Mouse (Mus musculus) embryonic stem cell, embryonic (primary cell): ENCODE data around the gene 2410004P03Rik.

Experiments
- CTCF ChIA-PET, 4 experiments: fragments of 300-600 bp in 2 of 4; fragments of 350-600 bp in 2 of 4; sonication (Branson Sonifier 250); formaldehyde crosslinking; loops; one replicate each; lab custom pipeline; 2022; ENCODE audit warnings: inconsistent platforms in 2 of 4; lab: Charles Lee
- POLR2A ChIA-PET, 4 experiments: fragments of 300-600 bp in 2 of 4; fragments of 350-600 bp in 2 of 4; sonication (Branson Sonifier 250); formaldehyde crosslinking; loops; one replicate each; lab custom pipeline; 2022; ENCODE audit warnings: antibody characterized with exemption in 4 of 4, inconsistent platforms in 1 of 4; lab: Charles Lee

2410004P03Rik gene

DNA sequence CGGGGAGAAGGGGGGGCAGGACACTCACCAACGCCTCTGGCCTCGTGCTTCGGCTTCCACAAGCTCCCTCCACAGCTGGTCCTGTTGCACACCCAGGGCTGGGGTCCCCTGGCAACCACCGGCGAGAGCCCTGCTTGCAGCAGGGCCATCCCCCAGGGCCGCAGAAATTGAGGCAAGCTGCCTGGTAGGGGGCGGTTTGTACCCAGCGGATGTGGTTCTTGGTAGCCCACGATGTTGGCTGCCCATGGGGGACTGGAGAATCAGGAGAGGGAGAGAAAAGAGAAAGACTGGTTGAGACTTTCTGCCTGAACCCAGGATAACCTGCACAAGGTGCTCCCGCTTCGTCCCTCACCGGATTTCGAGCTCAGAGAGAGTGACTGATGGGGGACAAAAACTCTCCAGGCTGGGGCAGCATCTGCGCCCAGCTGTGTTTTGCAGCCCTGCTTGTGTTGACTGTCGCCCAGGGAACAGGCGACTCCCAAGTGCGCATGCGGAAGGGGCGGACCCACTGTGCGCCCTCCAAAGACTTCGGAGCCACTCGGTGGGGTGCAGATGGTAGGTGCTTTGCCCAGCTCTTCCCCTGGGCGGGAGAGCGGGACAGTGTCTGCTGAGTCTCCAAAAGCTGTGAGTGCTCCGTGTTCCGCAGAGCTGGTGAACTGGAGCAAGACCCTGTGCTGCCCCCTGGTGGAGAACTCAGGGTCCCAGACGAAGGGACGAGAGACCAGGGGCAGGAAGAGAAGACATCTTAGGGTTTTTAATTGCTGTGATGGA, at the start of gene 2410004P03Rik:
2410004P03Rik (minus strand) TSS at position 628 of the 771 bp plus-strand sequence.
- POLR2A ChIA-PET, result interaction anchor here (0.6 to 3.8 kb wide), 32 partner anchors 8 to 757 kb away, joined by 3 to 27 read pairs (median 4); partner anchors contain the start of genes Pqlc3 (in 2 of the 4) and Pdia6 (in 1 of the 4)
- CTCF ChIA-PET, result interaction anchor here (0.5 to 3.2 kb wide), 74 partner anchors 8 to 547 kb away, joined by 3 to 44 read pairs (median 4); partner anchors contain the start of genes Pqlc3 (in 4 of the 4), Kcnf1 (in 2 of the 4) and Nol10 (in 1 of the 4)

DNA sequence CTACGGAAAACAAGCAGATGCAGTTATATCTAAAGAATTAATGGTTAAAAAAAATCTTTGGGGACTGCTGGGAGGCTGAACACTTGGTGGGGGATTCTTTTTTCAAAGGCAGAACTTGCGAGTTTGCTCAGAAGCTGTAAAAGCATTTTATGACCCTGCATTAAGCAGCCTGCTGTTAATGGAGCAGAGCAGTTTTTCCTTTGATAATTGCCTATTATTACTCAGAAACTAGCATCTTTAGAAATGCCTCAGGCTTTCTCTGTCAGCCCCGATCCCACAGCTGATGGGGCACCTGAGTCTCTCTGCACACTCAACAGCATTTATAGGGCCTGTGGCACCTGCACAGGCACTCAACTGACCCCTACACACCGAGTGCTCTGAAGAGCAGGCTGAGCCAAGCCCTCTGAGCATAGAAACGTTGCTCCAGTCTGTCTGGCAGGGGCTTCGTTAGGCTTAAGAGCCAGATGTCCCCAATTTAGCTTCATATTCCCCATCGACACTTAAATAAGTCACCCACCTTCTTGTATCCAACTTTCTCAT, 49.7 kb upstream of the 2410004P03Rik start:
- ChIA-PET CTCF (interaction anchor here in 2 of 4 experiments (0.5 to 1.5 kb wide), 4 partner anchors 45 to 196 kb away, joined by 3 to 4 read pairs (median 3); no protein-coding TSS in a partner anchor), POLR2A (interaction anchor here in 1 of 4 experiments (1.3 kb wide), 1 partner anchor 32 kb away, joined by 3 read pairs; no protein-coding TSS in a partner anchor)

DNA sequence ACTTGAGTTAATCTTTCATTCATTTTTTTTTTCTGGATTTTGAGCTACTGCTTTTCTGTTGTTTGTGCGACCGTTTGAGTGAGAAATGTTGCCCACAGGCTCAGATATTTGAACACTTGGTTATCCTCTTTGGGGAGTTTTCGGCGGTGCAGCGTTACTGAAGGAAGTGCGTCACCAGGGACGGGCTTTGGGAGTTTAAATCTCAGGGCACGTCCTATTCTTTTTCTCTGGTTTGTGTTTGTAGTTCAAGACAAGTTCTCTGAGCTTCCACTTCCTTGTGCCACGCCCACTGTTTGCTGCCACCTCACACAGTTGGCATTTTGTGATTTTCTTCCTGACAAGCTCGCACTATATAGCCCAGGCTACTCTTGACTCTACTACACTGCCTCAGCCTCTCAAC, 47.0 kb upstream of the 2410004P03Rik start:
- CTCF ChIA-PET, result no interaction called here

DNA sequence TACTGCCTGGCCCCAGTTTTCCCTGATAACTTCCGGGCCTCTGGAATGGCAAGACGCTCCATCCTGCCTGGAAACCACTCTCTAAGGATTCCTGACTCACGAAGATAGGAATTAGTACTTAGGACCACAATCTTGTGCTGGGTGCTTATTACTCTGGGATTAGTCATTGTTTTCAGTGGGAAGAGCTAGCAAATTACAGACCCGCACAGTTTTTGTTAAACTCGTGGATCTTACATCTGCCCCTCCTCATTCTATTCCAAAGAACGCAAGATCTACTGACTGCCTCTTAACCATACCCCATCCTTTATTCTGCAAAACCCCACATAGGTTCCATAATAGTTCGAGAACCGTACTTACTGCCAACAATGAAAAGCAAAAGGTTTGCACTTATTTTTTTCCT, 45.6 kb upstream of the 2410004P03Rik start:
- ChIA-PET POLR2A (interaction anchor here in 1 of 4 experiments (1.6 kb wide), 1 partner anchor 127 kb away, joined by 3 read pairs; no protein-coding TSS in a partner anchor), CTCF (no interaction called here)

More for the DNA sequence above, 47.0 kb upstream of the 2410004P03Rik start:
- POLR2A ChIA-PET, result interaction anchor here in 2 of 4 experiments (1.1 to 1.6 kb wide), 2 partner anchors 17 to 126 kb away, joined by 3 read pairs; no protein-coding TSS in a partner anchor

DNA sequence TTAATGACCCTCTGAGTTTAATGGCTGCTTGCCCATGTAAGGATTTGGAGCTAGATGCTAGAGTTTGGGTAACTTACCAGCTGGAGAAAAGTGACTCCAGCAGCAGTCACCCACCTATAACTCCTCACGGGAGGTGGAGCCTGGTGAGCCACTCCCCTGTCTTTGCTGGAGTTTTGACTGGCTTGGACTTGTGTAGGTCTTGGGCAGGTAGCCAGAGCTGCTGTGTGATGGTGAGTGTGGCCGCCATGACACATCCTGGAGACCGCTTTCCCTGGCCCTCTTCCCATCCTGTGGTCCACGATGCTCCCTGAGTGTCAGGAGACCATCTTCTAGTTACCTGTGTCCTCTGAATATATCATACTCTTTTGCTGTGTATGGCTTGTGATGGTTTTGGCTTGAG, 44.2 kb upstream of the 2410004P03Rik start:
- POLR2A ChIA-PET, result interaction anchor here in 2 of 4 experiments (0.6 to 0.7 kb wide), 3 partner anchors 86 to 612 kb away, joined by 3 to 4 read pairs (median 3); no protein-coding TSS in a partner anchor
- CTCF ChIA-PET, result interaction anchor here (0.5 to 1.9 kb wide), 7 partner anchors 11 to 199 kb away, joined by 3 to 8 read pairs (median 4); partner anchors contain the start of gene 2410004P03Rik (in 2 of the 4)

DNA sequence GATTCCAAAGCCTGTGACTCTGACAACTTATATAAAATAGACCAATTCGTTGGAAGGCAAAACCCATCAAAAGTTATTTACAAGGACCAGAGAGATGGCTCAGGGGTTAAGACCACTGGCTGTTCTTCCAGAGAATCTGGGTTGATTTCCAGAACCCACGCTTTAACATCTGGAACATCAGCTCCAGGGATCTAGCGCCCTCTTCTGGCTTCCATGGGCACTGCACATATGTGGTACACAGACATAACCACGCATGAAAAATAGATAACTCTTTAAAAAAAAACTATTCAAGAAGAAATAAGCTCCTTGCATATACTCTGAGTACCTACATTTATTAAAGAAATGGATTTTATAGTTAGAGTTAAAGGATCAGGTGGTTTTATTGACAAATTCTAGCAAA, 43.2 kb upstream of the 2410004P03Rik start:
- ChIA-PET CTCF (interaction anchor here (0.6 to 2.0 kb wide), 22 partner anchors 9 to 278 kb away, joined by 3 to 10 read pairs (median 3); partner anchors contain the start of genes 2410004P03Rik (in 2 of the 4) and Kcnf1 (in 1 of the 4)), POLR2A (interaction anchor here in 2 of 4 experiments (0.6 to 1.0 kb wide), 3 partner anchors 31 to 475 kb away, joined by 3 read pairs; no protein-coding TSS in a partner anchor)

DNA sequence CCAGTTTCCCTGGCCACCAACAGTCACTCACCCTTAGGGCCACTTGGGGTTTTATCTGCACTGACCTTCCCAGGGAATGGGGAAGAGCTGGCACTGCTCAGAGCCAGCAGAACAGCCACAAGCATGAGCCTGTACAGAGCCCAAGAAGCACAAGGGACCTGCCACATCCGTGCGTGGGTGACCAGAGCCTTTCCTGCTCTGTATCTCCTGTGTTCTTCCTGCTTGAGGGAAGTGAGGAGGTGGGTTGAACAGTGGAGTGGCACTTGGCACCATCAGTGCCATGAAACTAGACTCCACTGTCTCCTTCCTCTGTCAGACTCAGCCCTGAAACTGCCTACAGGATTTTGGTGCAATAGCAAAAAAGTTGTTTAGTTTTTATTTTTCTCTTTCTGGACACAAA, 41.1 kb upstream of the 2410004P03Rik start:
- ChIA-PET POLR2A (no interaction called here), CTCF (no interaction called here)

DNA sequence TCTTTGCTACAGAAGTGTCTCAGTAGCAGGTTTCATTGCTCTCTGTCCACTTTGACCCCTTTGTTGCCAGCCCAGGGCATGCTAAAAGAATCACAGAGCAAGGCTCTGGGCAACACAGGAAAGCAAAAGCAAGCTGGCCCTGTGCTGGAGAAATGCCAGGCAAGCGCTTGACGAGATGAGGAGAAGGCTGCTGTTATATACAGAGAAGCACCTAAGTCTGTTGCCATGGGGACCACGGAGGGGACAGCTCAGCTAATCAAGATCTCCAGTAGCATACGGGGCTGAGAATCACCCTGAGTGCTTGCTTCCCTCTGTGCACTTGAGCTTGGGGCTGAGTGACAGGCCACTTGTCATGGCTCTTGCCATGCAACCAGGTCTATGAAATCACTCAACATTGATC, 39.5 kb upstream of the 2410004P03Rik start:
- CTCF ChIA-PET, result interaction anchor here in 1 of 4 experiments (2.2 kb wide), 1 partner anchor 171 kb away, joined by 7 read pairs; no protein-coding TSS in a partner anchor
- POLR2A ChIA-PET, result interaction anchor here in 1 of 4 experiments (1.1 kb wide), 1 partner anchor 40 kb away, joined by 3 read pairs; no protein-coding TSS in a partner anchor

DNA sequence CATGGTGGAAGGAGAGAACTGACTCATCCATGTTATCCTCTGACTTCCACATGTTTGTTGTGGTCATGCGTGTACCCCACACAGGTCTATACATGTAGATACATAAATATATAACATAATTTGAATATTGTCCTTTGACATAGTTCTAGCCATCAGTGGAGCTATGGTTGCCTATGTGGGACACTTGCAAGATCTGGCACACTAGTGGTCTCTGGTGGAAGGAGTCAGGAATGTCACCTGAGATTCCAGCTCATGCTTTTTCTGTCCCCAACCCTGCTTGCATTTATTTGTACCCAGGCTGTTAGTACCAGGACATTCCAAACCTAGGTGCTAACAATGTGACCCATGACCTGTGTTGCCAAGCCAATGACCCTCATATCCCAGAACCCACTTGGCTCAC, 38.3 kb upstream of the 2410004P03Rik start:
- CTCF ChIA-PET, result interaction anchor here in 2 of 4 experiments (0.6 to 2.2 kb wide), 3 partner anchors 56 to 172 kb away, joined by 3 to 7 read pairs (median 3); no protein-coding TSS in a partner anchor

DNA sequence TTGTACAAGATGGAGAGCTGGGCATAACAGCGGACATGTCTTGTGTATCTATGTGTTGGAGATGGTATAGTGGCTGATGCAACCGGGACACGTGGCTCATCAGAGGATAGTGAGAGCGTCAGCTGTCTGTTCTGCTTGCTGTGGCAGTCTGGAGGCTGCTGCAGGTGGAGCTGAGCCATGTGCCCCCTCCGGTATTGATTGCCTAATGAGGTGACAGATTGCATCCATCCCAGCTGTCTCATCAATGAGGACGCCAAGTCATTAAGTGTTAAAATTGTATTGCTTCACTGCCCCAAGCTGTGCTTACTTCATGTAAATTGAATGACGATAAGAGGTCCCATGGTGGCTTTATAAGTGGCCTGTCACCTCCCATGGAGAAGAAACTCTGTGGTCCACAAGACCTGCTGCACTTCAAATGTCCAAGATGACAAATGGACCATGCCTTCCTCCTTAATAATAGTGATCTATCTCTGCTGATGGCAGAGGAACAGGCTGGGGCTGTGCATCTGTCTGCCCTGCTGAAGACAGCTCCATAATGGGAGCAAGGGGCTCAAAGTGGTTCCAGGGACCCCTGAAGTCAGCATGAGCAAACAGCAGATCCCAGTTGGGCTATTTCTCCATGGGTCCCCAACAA, 37.6 kb upstream of the 2410004P03Rik start:
- POLR2A ChIA-PET, result interaction anchor here in 1 of 4 experiments (0.6 kb wide), 1 partner anchor 154 kb away, joined by 3 read pairs; no protein-coding TSS in a partner anchor
- CTCF ChIA-PET, result interaction anchor here in 2 of 4 experiments (0.9 to 2.2 kb wide), 4 partner anchors 127 to 207 kb away, joined by 3 to 7 read pairs (median 3); partner anchors contain the start of gene Kcnf1 (in 1 of the 2)

More for the DNA sequence above, 38.3 kb upstream of the 2410004P03Rik start:
- POLR2A ChIA-PET, result no interaction called here

DNA sequence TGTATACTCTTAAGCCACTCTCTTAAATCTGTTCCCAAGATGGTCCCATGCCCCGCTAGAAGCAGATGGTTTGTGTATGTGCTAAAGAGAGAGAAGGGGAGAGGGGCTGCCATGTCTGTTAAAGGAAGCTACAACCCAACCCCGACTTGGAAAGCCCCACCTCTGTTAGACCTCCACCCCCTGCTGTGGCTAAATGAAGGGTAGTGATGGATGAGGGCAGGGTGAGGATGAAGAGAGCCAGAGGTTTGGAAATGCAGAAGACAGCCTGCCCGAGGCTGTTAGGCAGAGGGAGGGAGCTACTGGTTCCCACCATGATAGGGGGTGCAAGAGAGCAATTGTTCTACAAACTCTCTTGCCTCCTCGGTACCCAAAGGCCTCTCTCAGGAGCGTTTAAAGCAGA, 31.8 kb upstream of the 2410004P03Rik start:
- ChIA-PET CTCF (interaction anchor here in 3 of 4 experiments (0.5 to 2.3 kb wide), 7 partner anchors 11 to 212 kb away, joined by 3 to 10 read pairs (median 5); partner anchors contain the start of gene 2410004P03Rik (in 1 of the 3)), POLR2A (no interaction called here)

DNA sequence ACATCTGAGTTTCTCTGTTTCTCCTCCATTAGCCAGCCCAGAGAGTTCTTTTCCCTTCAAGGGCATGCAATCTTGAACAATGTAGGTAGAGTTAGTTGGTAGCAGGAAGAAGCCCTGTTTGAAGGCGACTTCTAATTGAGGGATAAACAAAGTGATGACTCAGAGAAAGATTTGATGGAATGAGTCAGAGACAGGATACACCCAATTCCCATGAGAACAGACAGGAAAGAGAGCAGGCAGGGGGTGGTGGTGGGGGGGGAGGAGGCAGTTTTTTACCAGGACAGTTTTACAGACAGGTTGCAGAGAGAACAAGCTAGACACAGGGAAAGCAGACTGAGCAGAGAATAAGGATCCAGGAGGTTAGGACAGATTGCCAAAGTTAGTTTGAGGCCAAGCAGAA, 29.0 kb upstream of the 2410004P03Rik start:
- POLR2A ChIA-PET, result interaction anchor here in 1 of 4 experiments (0.9 kb wide), 1 partner anchor 18 kb away, joined by 3 read pairs; no protein-coding TSS in a partner anchor
- CTCF ChIA-PET, result interaction anchor here in 1 of 4 experiments (1.7 kb wide), 1 partner anchor 29 kb away, joined by 5 read pairs; the partner anchor contains the start of gene 2410004P03Rik

DNA sequence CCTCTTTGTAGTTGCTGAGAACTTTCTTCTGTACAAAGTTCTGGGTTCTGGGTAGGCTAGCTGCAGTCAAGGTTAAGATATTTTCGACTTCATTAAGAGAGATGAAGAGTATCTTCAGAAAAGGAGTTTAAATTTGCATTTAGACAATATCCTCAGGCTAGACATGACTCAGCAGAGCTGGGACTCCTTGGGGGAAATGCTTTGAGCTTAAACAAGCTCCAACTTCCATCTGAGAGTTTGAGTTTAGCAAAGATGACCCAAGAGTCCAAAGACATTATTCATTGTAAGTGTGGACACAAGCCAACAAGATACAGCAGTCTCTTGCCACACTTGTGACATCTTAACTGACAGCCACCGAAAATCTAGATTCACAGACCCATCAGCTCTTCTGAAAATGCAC, 27.9 kb upstream of the 2410004P03Rik start:
- CTCF ChIA-PET, result interaction anchor here in 2 of 4 experiments (0.6 to 0.7 kb wide), 3 partner anchors 134 to 622 kb away, joined by 3 to 5 read pairs (median 3); no protein-coding TSS in a partner anchor
- POLR2A ChIA-PET, result no interaction called here

DNA sequence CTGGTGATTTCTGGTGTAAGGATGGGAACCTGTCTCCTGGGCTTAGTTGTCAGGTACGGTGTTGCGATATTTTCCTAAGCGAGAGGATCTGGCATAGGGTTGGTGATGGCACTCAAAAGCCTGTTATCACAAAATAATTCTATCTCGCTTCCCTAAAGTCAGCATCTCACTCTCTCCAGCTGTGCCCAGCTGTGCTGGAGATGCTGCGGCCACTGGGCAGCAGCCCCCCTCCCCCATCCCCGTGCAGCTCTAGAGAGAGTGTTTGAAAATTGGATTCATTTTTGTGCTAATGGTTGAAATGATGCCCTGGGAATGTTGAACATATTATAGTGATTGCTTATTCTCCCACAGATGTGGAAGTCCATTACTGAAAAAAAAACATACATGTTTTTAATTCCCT, 26.7 kb upstream of the 2410004P03Rik start:
- ChIA-PET POLR2A (interaction anchor here in 1 of 4 experiments (0.9 kb wide), 1 partner anchor 8 kb away, joined by 3 read pairs; no protein-coding TSS in a partner anchor), CTCF (no interaction called here)

DNA sequence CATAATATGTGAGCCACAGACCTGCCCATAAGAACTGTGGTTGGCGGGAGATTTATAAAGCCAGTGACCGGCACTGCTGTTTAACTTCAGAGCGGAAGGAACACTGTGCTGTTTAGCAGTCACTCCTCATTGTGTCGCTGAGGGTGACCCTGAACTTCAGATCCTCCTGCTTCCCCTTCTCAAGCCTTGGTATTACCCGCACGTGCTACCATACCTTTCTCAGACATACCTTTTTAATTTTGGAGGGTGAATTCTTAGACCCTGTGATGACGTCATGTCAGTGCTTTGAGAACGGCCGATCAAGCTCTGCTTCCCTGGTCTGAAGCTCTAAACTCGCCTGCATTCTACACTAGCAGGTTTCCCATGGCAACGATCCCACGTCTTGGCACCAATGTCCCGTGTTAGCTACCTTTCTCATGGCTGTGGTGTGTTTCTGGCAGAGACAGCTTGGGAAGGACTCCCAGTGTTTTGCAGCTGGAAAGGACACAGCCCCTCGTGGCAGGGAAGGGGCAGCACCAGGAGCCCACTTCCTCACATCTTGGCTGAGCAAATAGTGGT, 25.6 kb upstream of the 2410004P03Rik start:
- ChIA-PET CTCF (interaction anchor here in 2 of 4 experiments (0.6 to 1.0 kb wide), 2 partner anchors 18 to 333 kb away, joined by 3 read pairs; no protein-coding TSS in a partner anchor), POLR2A (no interaction called here)

DNA sequence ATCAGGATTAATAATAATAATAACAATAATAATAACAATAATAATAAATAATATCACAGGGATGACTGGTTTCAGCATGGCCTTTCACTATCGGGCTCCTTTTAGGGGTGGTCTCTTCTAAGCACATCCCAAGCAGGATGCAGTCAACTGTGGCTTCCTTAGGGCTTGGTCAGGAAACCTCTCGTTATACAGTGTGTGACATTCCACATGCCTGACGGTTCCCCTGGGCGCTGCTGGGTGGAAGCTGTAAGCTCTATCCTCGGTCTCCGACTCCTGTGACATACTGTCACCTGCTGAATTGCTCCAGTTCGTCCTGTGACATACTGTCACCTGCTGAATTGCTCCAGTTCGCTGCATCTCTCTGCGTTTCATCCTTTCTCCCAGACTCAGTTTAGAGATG, 25.0 kb upstream of the 2410004P03Rik start:
- CTCF ChIA-PET, result interaction anchor here in 1 of 4 experiments (0.6 kb wide), 1 partner anchor 334 kb away, joined by 3 read pairs; no protein-coding TSS in a partner anchor
- POLR2A ChIA-PET, result no interaction called here

DNA sequence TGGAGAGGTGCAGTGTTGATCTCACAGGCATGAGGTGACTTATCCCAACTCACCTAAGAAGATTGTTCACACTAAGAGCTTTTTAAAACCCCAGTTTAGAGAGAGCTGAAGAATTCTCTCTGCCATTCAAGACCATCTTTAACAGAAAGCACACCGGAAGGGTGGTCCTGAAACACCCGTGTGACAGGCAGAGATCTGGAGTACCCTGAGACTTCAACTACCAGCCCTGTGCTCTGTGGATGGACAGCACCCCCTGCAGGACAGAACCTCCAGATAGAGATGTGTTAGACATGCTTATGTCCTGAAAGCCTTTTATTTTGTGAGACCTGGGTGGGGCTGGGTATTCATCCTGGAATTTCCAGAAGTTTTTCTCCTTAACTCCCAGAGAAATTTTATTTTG, 23.6 kb upstream of the 2410004P03Rik start:
- CTCF ChIA-PET, result interaction anchor here in 3 of 4 experiments (1.0 to 2.0 kb wide), 9 partner anchors 15 to 222 kb away, joined by 3 to 6 read pairs (median 3); partner anchors contain the start of gene 2410004P03Rik (in 1 of the 3)
- POLR2A ChIA-PET, result interaction anchor here in 1 of 4 experiments (0.6 kb wide), 1 partner anchor 163 kb away, joined by 3 read pairs; no protein-coding TSS in a partner anchor
